Mouse (Mus musculus) layer of hippocampus, postnatal 14 days (tissue): Measurements from ENCODE around the gene B3gnt9. TPM values are rescaled to one million over a fixed set of nuclear protein-coding genes. Genes with fewer than 3 reads are reported as not detected.
"Not testable (repeated sequence)": the region's sequence is repeated elsewhere in the genome, so short reads cannot be mapped to it uniquely, and the experiment has no call there.

Experiments used
- DNase-seq, 2 experiments: peaks; one replicate each; pipeline ENCODE4 v3.0.0; 2021 to 2022; ENCODE audit warnings: low spot score in 2 of 2, mixed read lengths in 1 of 2
- long read RNA-seq, 2 experiments: library from polyadenylated mRNA; stranded (forward); transcript quantifications; one replicate each; pipeline ENCODE4 v2.0.0; 2021
- total RNA-seq, 2 experiments: library from RNA; stranded (reverse); gene quantifications; 2 replicates each; pipeline ENCODE4 v1.2.3; 2021

The B3gnt9 gene
- 1 to 10 TPM; 3.6 to 4.2 TPM for total RNA-seq
- long read RNA-seq, experiment 1, partial matches to known transcripts, result 0 of 4 reads
- long read RNA-seq, experiment 1, other reads (novel, unspliced or antisense), result 0 of 4 reads
- long read RNA-seq, experiment 2, partial matches to known transcripts, result 0 of 1 reads
- long read RNA-seq, experiment 2, other reads (novel, unspliced or antisense), result 0 of 1 reads

- DNase-seq, result no peak
Observed at GRCm38 (mm10) chr8:105254966-105255350, at the start of gene B3gnt9. TSS of gene B3gnt9 (minus strand) at chr8:105255153.

GRCm38 (mm10) chr8:105303874-105304273 is 48.9 kb upstream of the B3gnt9 start:
- no peak for DNase-seq

GRCm38 (mm10) chr8:105303396-105303795 is 48.4 kb upstream of the B3gnt9 start:
- DNase-seq, result no peak

GRCm38 (mm10) chr8:105299962-105300361 is 45.0 kb upstream of the B3gnt9 start:
- DNase-seq, result no peak

GRCm38 (mm10) chr8:105298351-105299252 is 43.6 kb upstream of the B3gnt9 start:
- DNase-seq, result no peak

- DNase-seq, result peak; percentile 88 to 94
Observed at GRCm38 (mm10) chr8:105297511-105298192, 42.7 kb upstream of the B3gnt9 start, which contains the start of gene E2f4. TSS of gene E2f4 (plus strand) at chr8:105297663.

GRCm38 (mm10) chr8:105295895-105296573 is 41.1 kb upstream of the B3gnt9 start, which contains the start of gene Exoc3l:
TSS of gene Exoc3l (minus strand) at chr8:105296101.
- no peak for DNase-seq

GRCm38 (mm10) chr8:105295256-105295655 is 40.3 kb upstream of the B3gnt9 start:
- no peak for DNase-seq

- DNase-seq, result no peak
Observed at GRCm38 (mm10) chr8:105294776-105295175, 39.8 kb upstream of the B3gnt9 start.

GRCm38 (mm10) chr8:105293405-105293804 is 38.5 kb upstream of the B3gnt9 start:
- no peak for DNase-seq

- no peak for DNase-seq
Observed at GRCm38 (mm10) chr8:105292471-105292870, 37.5 kb upstream of the B3gnt9 start.

- not testable (repeated sequence) for DNase-seq
Observed at GRCm38 (mm10) chr8:105291802-105292201, 36.8 kb upstream of the B3gnt9 start.

- not testable (repeated sequence) for DNase-seq
Observed at GRCm38 (mm10) chr8:105291364-105291763, 36.4 kb upstream of the B3gnt9 start.

- peak; percentile 78 to 81 for DNase-seq
Observed at GRCm38 (mm10) chr8:105290554-105291314, 35.8 kb upstream of the B3gnt9 start.

- peak in 1 of 2 experiments; percentile 43 for DNase-seq
Observed at GRCm38 (mm10) chr8:105289805-105290460, 35.0 kb upstream of the B3gnt9 start, which contains the start of gene 4931428F04Rik. TSS of gene 4931428F04Rik (minus strand) at chr8:105289864.

GRCm38 (mm10) chr8:105288958-105289732 is 34.2 kb upstream of the B3gnt9 start:
- peak; percentile 96 to 97 for DNase-seq

- no peak for DNase-seq
Observed at GRCm38 (mm10) chr8:105288231-105288630, 33.3 kb upstream of the B3gnt9 start.

GRCm38 (mm10) chr8:105286907-105287306 is 32.0 kb upstream of the B3gnt9 start:
- no peak for DNase-seq

- DNase-seq, result no peak
Observed at GRCm38 (mm10) chr8:105285514-105285913, 30.6 kb upstream of the B3gnt9 start.
